Mouse (Mus musculus) gastrocnemius, adult 8-10 months (tissue): ENCODE results near the gene Pttg1ip. TPM values are rescaled to one million over a fixed set of nuclear protein-coding genes. Genes with fewer than 3 reads are reported as not detected.

Experiments
- DNase-seq, 2 experiments: peaks; one replicate each; pipeline ENCODE4 v3.0.0; 2022; ENCODE audit warnings: low spot score in 2 of 2
- total RNA-seq, 4 experiments: library from RNA; stranded (reverse); gene quantifications; 2 replicates each; pipeline ENCODE4 v1.2.4; 2022

The Pttg1ip gene
- total RNA-seq = 10 to 100 TPM; 15.4 to 30.1 (median 25.8) TPM

DNA sequence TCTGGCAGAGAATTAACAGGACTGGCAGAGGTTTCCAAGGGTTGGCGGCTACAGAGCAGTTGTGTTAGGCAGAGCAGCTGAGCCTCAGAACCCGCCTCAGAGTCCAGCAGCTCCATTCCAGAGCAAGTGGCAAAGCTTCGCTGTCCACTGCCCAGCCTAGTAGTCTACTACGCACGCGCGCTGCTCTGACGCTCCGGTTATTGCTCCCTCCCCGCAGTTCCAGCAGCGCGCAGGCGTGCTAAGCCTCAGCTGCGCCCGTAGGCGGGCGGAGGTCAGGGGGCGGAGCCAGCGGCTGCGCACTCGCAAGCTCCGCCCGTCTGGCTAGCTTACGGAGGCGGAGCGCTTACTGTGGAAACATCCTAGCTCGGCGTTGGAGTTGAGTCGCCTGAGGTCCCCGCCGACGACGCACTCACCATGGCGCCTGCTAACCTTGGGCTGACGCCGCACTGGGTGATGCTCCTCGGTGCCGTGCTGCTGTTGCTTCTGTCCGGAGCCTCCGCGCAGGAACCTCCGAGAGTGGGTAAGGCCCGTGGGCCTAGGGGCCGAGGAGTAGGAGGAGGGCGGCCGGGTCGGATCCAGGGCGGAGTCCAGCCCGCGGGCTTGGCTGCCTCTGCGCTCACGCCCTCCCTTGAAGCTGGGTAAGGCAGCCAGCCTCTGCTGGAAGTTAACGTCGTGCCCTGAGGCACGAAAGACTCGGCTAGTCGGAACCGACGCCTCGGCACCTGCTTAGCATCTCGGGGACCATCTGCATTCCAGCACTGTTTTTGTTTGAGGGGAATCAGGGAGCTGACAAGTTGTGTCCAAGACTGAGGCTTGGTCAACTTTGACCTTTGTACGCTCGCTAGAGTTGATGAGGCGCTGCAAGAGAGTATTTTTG, at the start of gene Pttg1ip:
Gene Pttg1ip, plus strand, starts transcription at position 313 of the 877 bp plus-strand sequence.
- DNase-seq = peak; percentile 91 to 96

DNA sequence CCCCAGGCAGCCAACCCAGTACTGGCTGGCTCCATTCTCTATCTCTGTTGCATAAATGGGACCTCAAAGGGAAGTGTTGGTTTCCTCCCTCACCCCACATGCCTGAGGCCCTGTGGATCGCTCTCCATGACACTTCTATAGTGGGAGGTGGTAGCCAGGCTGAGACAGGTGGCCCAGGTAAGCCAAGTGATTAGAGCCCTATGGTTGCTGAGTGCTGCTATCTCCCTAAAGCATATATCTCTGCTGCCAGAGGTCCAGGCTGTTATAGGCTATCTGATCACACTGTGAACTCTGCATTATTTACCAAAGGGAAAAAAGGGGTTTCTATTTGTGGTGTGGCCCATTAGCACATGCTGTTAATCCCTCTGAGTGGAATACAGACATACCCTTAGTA, 49.5 kb upstream of the Pttg1ip start:
- DNase-seq = no peak

DNA sequence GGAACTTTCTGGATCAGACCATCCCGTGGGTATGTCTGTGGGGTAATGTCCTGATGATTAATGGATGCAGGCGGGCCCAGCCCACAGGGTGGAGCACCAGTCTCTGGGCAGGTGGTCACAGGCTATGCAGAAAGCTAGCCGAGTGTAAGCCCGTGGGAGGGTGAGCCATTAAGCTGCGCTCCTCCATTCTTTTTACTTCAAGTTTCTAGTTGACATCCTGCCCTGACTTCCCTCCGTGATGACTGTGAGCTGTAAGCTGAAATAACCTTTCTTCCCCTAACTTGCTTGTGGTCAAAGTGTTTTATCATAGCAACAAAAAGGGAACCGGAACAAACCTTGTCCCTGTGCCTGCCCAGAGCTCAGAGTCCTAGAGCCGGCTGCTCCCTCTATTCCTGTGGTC, 44.8 kb upstream of the Pttg1ip start:
- DNase-seq = no peak

DNA sequence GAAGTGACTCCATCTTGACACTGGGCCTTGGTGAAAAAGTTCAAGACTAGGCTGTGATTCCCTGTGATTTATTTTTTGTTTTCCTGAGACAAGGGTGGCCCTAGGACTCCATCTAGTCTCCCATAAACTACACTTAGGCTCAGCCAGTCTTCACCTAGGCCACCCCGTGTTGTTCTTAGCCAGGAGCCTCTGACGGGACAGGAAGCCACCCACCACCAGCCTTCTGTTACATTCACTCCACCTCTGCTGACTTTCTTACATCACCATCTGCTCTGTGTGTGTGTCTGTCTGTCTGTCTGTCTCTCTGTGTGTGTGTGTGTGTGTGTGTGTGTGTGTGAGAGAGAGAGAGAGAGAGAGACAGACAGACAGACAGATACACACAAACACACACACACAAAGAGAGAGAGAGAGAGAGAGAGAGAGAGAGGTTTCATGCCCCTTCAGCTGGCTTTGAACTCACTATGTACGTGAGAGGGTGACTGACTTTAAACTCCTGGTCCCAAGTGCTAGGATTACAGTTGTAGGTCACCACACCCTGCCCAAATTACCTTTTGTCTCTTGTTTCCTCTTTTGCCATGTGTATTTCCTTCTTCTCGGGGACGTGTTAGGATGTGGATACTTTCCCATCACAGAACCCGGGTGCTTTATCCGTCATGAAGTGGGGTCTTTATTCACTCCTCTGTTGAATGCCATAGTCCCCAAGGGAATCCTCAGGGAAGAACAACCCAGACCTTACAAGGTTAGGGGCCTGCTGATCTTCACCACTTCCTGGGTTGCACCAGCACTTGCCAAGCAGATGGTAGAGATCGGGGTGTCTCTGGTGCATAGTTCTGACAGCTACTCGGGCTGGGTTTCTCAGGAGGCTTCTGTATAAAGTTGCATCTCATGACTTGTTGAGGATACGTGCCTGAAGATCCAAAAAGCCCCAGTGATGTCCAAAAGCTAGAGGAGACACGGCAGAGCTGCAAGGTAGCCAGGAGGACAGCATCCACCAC, 44.0 kb upstream of the Pttg1ip start:
- DNase-seq = no peak

DNA sequence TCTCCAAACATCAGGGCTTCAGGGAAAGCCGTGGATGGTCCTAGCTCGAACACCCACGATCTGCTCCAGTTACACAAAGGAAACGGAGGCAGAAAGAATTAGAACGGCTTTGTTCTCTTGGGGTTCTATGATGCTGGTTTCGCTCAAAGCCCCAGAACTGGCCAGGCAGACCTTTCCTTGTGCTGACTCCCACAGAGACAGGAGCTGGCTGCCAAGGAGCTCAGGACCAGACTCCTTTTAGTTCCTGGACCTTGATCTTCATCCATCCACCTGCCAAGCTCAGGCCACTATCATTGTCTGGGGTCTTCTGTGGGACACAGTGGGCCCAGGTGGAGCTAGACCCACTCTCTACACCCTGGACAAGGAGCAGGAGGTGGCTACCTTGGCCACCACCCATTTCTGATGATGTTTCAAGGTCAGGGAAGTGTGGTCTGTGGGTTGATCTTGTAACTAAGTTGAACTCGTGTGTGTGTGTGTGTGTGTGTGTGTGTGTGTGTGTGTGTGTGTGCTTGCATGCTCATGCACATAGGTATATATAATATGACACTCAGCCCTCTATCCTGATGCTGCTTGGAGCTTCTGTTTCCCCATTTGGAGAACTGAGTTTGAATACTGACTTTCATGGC, 42.1 kb upstream of the Pttg1ip start:
- no peak for DNase-seq

DNA sequence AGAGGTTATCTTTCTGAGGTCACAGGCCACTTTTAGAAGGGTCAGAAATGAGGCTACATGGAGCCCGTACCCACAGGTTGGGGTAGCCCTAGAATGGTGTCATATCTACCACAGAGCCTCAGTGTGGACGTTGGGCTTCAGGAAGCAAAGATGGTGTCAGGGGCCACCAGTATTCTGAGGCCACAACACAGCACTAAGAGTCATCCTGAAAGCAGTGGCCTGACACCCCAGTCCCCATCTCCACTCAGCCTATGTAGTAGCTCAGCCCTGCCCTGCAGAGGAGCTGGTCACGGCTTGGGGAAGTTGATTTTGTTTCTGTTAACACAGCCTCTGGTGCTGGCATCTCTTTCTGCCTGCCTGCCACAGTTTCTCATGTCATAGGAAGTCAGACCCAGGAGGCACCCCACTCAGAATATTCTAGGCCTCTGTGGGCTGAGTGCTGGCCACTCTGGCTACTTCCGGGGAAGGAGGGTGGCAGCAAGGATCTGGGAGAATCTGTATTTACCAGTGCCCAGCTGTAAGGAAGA, 40.9 kb upstream of the Pttg1ip start:
- DNase-seq = no peak

DNA sequence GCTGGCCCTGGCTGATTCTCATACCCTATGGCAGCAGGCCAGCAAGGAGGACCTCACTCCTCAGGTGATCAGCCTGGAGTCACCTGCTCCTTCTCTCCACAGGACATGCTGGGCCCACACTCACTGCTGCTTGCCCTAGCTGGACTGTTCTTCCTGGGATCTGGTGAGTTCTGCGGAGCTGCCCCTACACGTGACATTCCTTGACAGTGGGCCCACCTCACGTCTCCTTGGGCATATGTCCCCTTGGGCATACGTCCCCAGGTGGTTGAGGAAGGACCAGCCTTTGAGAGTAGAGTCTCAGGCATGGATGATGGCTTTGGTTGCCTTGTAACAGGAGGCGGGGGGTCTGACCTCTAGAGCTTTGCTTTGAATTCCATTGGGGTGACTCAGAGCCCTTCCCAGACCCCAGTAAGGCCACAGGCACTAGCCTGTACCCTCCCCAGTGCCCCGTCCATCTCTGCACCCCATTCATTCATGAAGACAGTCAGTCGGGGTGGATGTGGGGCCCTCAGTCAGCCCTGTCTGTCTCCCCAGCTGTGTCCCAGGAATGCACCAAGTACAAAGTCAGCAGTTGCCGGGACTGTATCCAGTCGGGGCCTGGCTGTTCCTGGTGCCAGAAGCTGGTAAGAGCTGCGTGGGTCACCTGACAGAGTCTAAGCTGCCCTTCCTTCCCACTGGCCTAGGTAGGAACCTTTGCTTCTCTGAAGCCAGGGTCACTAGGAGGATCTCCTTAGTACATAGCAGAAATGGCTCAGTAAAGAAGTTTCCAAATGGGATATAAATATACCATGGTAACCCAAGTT, 39.5 kb upstream of the Pttg1ip start:
- no peak for DNase-seq

DNA sequence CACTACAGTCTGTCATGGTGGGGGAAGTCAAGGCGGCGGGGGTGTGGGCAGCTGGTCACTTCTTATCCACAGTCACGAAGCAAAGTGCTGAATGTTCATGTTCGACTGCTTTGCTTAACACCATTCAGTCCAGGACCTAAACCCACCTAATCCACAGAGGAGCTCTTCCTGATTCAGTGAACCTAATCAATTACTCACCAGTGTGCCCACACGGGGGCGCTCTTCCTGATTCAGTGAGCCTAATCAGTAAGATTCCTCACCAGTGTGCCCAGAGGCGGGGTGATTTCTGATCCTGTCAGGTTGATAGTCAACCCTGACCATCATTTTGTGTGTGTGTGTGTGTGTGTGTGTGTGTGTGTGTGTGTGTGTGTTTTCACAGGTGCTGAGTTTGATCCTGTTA, 38.3 kb upstream of the Pttg1ip start:
- DNase-seq = no peak

DNA sequence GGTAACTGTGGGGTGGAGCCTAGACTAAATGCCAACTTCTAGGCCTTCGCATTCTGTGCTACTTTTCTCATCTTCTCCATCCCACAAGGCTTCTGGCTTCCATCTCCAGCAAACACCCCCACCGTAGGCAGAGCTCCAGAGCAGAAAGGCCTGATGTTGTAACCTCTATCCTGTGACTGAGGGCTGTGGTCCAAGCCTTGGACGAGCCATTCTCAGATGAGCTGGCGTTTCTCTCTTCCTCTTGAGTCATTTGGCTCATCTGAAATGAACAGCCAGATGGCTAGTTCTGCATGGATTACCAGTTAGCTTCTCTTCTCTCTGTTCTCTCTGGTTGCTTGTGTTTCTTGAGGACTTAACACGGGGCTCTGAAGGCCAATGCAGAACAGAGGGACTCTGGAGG, 36.6 kb upstream of the Pttg1ip start:
- peak; percentile 77 to 85 for DNase-seq

DNA sequence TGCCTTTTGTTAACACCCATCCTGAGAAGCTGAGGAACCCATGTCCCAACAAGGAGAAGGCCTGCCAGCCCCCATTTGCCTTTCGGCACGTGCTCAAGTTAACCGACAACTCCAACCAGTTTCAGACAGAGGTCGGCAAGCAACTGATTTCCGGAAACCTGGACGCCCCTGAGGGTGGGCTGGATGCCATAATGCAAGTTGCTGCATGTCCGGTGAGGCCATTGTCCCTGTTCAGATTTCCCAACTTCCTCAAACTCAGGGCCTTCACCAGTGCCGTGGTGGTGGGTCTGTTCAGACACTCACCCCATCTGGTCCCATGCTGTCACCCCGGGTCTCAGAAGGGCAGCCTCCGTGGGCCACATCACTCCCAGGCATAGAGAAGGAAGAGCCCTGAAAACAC, 32.9 kb upstream of the Pttg1ip start:
- no peak for DNase-seq

DNA sequence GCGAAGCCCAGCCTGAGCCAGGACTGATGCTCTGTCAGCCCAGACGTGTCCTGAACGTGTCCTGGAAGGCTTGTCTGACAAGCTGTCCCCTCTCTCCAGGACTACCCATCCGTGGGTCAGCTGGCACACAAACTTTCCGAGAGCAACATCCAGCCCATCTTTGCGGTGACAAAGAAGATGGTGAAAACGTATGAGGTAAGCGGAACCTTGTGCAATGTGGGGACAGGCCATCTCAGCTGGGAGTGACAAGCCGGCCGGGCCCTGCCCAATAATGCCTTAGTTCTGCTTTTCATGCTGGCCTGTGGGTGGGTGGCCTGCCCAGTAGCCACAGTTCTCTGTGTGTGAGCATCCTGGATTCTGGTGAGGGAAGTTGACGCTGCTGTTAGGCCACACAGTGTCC, 30.6 kb upstream of the Pttg1ip start:
- DNase-seq = no peak

DNA sequence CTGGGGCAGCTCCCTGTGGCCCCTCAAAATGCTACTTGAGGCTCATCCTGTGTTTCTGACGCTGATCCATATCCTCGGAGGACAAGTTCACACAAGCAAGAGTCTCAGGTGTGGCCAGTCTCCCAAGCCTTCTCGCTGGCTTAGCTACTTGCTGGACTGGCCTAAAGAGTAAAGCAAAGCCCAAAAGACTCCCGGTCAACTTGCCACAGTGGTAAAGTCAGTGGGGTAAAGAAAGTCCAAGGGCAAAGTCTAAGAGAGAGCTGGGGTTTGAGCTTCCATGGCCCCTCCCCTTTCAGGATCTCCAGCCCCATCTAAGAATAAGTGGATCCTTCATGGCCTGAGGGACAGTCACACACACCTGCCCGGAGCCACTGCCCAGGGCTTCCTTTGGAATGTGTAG, 29.4 kb upstream of the Pttg1ip start:
- DNase-seq = no peak

DNA sequence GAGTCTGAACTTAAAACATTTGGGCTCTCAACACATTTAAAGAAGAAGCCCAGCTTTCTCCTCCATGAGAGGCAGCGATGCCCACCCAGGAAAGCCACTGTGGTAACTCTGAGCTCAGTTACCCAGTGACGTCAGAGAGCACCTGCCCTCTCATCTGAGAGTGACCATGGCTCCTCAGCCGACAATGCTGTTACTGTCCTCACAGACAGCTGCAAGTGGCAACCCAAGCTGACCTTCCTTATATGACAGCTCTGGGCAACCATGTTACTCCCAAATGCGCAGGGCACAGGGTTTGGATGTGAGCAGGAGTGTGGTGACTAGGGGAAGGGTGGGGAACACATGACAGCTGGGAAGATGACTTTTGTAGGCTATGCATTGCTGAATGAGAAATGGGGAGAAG, 28.2 kb upstream of the Pttg1ip start:
- no peak for DNase-seq

DNA sequence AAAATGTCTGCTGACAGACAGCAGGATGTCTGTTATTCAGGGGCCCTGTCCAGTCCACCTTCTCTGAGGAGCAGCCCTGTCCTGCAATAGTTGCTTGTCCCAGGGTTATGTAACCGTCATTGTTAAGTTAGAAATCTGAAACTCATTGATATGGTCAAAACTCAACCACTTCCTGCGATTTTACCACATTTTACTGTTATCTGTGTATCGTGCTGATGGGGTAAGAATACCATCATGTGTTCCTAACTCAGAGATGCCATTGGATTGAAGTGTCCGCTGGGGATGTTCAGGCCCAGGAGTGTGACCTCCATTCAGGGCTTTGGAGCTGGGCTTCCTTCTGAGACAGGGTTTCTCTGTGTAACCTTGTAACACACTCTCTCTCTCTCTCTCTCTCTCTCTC, 26.6 kb upstream of the Pttg1ip start:
- DNase-seq = no peak

DNA sequence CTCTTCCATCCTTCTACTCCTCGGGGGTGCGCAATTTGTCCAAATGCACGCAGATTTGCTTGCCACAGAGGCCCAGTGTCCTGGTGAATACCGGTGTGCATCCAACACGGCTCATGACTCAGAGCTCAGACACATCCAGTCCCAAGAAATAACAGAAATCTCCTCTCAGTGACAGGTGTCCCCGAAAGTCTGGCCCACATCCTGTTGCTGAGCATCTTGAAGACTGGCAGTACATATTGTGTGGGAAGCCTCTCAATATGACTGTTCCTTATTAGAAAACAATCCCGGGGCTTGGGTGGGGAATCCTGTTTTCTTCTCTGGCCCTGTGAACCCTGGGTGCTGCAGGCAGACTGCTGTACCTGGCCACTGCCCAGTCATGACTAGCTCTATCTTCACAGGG, 24.9 kb upstream of the Pttg1ip start:
- no peak for DNase-seq

DNA sequence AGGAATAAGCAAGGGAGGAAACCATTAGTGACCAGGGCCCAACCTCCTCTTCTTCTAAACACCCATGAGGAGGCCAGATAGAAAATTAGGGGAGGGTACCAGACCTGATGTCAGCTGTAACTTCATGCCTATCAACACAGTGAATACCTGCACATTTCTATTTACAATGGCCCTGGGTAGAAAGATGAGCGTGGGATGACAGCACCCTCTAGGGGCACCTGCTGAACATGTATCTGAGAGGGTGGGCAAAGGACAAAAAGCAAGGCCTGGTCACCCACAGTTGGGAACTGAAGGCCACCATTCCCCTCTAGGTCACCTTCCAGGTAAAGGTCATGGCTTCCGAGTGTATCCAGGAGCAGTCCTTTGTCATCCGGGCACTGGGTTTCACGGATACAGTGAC, 23.9 kb upstream of the Pttg1ip start:
- no peak for DNase-seq

DNA sequence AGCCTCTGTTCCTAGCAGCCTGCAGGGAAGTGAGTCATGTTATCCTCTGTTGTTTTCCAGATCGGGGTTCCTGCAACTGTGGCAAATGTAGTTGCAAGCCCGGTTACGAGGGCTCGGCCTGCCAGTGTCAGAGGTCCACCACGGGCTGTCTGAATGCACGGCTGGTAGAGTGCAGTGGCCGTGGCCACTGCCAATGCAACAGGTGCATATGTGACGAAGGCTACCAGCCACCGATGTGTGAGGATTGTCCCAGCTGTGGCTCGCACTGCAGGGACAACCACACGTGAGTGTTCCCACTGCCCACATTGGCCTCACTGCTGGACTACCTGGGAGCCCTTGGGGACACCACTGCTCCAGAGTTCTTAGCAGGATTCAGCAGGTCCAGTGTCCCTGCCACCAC, 21.4 kb upstream of the Pttg1ip start:
- no peak for DNase-seq

DNA sequence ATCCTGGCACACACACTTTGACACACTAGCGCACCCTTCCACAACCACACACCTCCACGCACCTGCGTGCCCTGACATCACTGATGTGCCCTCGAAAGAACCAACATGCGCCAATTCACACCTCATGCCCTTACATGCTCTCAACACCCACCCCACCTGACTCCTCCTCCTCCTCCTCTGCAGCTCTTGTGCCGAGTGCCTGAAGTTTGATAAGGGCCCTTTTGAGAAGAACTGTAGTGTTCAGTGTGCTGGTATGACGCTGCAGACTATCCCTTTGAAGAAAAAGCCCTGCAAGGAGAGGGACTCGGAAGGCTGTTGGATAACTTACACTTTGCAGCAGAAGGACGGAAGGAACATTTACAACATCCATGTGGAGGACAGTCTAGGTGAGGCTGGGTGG, 20.7 kb upstream of the Pttg1ip start:
- no peak for DNase-seq

DNA sequence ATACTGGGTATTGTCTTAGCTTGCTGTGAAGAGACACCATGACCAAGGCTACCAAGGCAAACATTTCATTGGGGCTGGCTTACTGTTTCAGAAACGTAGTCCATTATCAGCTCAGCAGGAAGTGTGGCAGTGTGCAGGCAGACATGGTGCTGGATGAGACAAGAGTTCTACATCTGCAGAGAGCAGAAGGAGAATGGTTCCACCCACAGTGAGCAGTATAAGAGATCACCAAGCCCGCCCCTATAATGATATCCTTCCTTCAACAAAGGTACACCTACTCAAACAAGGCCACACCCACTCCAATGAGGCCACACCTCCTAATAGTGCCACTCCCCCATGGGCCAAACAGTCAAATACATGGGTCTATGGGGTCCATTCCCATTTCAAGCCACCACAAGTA, 20.0 kb upstream of the Pttg1ip start:
- DNase-seq = no peak

DNA sequence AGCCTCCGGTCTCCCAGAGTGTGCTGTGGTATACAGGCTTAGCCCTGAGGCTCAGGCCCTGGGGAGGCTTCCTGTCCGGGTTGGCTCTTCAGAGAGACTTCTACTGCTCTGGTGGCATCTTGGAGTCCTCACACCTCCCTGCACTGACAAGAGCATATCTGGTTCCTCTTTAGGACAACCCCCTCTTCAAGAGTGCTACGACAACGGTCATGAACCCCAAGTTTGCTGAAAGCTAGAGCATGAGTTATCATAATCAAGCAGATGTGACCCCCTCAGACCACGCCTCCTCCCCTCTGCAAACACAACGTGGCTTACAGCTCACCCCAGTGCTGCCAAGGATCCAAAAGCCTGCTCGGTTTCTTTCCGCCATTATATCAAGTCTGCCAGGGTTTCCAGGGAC, 16.5 kb upstream of the Pttg1ip start:
- DNase-seq = no peak

DNA sequence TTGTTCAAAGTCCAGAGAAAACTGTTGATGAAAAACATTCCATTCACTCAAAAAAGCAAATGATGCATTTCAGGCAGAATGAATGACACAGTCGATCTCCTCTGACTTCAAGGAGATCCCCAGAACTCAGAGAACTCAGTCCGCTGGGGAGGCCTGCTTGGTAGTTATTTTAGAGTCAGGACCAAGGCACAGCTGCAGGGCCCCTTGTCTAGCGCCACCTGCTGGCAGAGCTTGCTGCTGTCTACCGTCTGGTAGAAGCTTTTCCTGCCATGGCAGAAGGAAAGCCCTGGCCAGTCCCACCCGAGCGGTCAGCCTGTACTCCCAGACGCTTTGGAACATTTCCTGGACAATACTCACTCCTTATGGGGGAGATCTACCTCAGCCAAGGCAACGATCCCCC, 14.9 kb upstream of the Pttg1ip start:
- peak; percentile 80 for DNase-seq
